Mouse (Mus musculus): ENCODE measurements around the gene Cyp3a44. TPM values are rescaled to one million over a fixed set of nuclear protein-coding genes. Genes with fewer than 3 reads are reported as not detected.

Gene Cyp3a44
- polyA plus RNA-seq (2012; fragmentation: generic; extraction: Trizol), result not detected

DNA sequence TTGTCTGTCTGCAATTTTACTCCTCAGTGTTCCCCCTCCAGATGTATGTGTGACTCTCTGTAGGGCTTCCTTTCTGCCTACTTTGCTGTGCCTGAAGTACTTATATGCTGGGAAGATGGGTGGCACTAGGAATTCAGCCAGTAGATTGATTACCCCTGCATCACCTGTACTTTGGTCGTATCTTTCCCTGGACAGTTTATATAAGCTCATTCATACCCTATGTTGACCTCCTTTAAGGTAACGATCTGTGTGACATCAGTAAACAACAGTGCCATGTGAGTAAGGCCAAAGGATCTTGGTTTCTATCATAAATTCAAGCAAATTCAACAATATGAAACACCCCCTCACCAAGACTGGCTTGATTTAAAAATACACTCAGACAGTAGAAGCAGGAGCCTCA is at the start of gene Cyp3a44:
Cyp3a44 (minus strand) TSS at position 79 of the 400 bp plus-strand sequence.

Other genes starting within 250 kb of the Cyp3a44 start
- gene Cyp3a41b, start 221.1 kb downstream of the Cyp3a44 start, polyA plus RNA-seq (2012; fragmentation: generic; extraction: Trizol), result not detected
- gene Cyp3a41a, start 85.7 kb downstream of the Cyp3a44 start, polyA plus RNA-seq (2012; fragmentation: generic; extraction: Trizol), result not detected
- not detected for gene Cyp3a11, start 74.1 kb upstream of the Cyp3a44 start, polyA plus RNA-seq (2012; fragmentation: generic; extraction: Trizol)
- not detected for gene Cyp3a25, start 203.7 kb upstream of the Cyp3a44 start, polyA plus RNA-seq (2012; fragmentation: generic; extraction: Trizol)

All from C3H10T1/2 (cell line).